Mouse (Mus musculus) midbrain, postnatal 0 days (tissue): Measurements from ENCODE around the gene Mansc4. TPM values are rescaled to one million over a fixed set of nuclear protein-coding genes. Genes with fewer than 3 reads are reported as not detected.

Experiments
- ATAC-seq: fragments of 200-750 bp; cut with Nextera tagmentation; 2 replicates; pipeline ENCODE4 v1.8.0; 2017; ENCODE audit warnings: moderate number of reproducible peaks, mild to moderate bottlenecking, moderate TSS enrichment, moderate library complexity; ENCODE audit not compliant: low FRiP score
- DNase-seq: peaks from one replicate; pipeline ENCODE4 v3.0.0-alpha.2; 2015; ENCODE audit warnings: low spot score
- H3K27ac ChIP-seq: fragments of 300-500 bp; sonication (generic); 2 replicates; pipeline ENCODE4 v1.5.1; 2014; ENCODE audit warnings: low read depth, mild to moderate bottlenecking, low read length, mixed read lengths
- H3K27me3 ChIP-seq: fragments of 300-500 bp; sonication (generic); 2 replicates; pipeline ENCODE4 v1.6.1; 2014; ENCODE audit warnings: low read length, control low read depth, mixed read lengths; ENCODE audit not compliant: insufficient read depth
- H3K36me3 ChIP-seq: fragments of 300-500 bp; sonication (generic); 2 replicates; pipeline ENCODE4 v1.6.1; 2014; ENCODE audit warnings: low read length, control low read depth, mixed read lengths; ENCODE audit not compliant: insufficient read depth
- H3K4me1 ChIP-seq: fragments of 300-500 bp; sonication (generic); 2 replicates; pipeline ENCODE4 v1.6.1; 2014; ENCODE audit warnings: mild to moderate bottlenecking, control low read depth, antibody characterized with exemption, low read length, mixed read lengths; ENCODE audit not compliant: insufficient read depth
- H3K4me2 ChIP-seq: fragments of 300-500 bp; sonication (generic); 2 replicates; pipeline ENCODE4 v1.6.1; 2014; ENCODE audit warnings: low read depth, mild to moderate bottlenecking, low read length, mixed read lengths; ENCODE audit not compliant: poor library complexity, severe bottlenecking
- H3K4me3 ChIP-seq: fragments of 300-500 bp; sonication (generic); 2 replicates; pipeline ENCODE4 v1.5.1; 2014; ENCODE audit warnings: low read depth, mild to moderate bottlenecking, low read length, moderate library complexity
- H3K9ac ChIP-seq: fragments of 300-500 bp; sonication (generic); replicated peaks from 2 replicates; pipeline ENCODE4 v1.6.1; 2014; ENCODE audit warnings: mild to moderate bottlenecking, low read length, moderate library complexity, mixed read lengths; ENCODE audit not compliant: poor library complexity, severe bottlenecking
- H3K9me3 ChIP-seq: fragments of 300-500 bp; sonication (generic); 2 replicates; pipeline ENCODE4 v1.6.1; 2016; ENCODE audit warnings: low read length, control low read depth
- CTCF ChIP-seq: IDR thresholded peaks from 2 replicates; pipeline ENCODE4 v1.5.1; 2016; ENCODE audit warnings: antibody characterized with exemption, mild to moderate bottlenecking
- WGBS: fragments of 180-500 bp; shearing (Covaris S2); extraction: QIAGEN DNeasy Blood & Tissue Kit; methylation state at CpG from one replicate; pipeline ENCODE4 v1.1.7; 2014; 5-methylcytosine and 5-hydroxymethylcytosine counted together
- polyA plus RNA-seq: library from polyadenylated mRNA; unstranded; fragments of >200 nt; fragmentation: Nextera tagmentation; extraction: Ambion mirVana; gene quantifications from 2 replicates; pipeline ENCODE4 v1.2.1, GENCODE M21; 2015
- total RNA-seq: library from RNA; depleted of rRNA; stranded (reverse); fragments of >200 nt; gene quantifications from 2 replicates; pipeline ENCODE4 v1.2.3, GENCODE M21; 2014

Gene Mansc4
- total and polyA plus RNA-seq, 2 experiments from 2014 or later = 1.4 to 1.9 TPM

GRCm38 (mm10) chr6:147064944-147065261 lies 21.9 kb downstream of the Mansc4 start:
- TF ChIP-seq CTCF = no peak
- Histone ChIP-seq H3K9me3 (no peaks in the 10 kb centered on the region), H3K4me3 (no peak overlapping the region), H3K27me3 (no peaks in the 10 kb centered on the region), H3K4me1 (no peaks in the 10 kb centered on the region), H3K36me3 (peaks cover 52% of the 10 kb centered on the region), H3K4me2 (no peak overlapping the region), H3K27ac (no peak overlapping the region), H3K9ac (no peak overlapping the region)
- no peak for ATAC-seq
- DNase-seq = no peak
- WGBS = 94% methylated on average over 6 of the region's 6 CpGs

- H3K4me3 ChIP-seq = no peak overlapping the region
- H3K9ac ChIP-seq = no peak overlapping the region
- DNase-seq (no peak), ATAC-seq (no peak)
- H3K36me3 ChIP-seq = peaks cover 52% of the 10 kb centered on the region
- H3K4me2 ChIP-seq = no peak overlapping the region
- TF ChIP-seq CTCF = no peak
- H3K9me3 ChIP-seq = no peaks in the 10 kb centered on the region
- no peak overlapping the region for H3K27ac ChIP-seq
- H3K4me1 ChIP-seq = no peaks in the 10 kb centered on the region
- no peaks in the 10 kb centered on the region for H3K27me3 ChIP-seq
- WGBS = 97% methylated on average over 10 of the region's 10 CpGs
Observed at GRCm38 (mm10) chr6:147064226-147064943, 22.4 kb downstream of the Mansc4 start.

- Histone ChIP-seq H3K4me2 (no peak overlapping the region), H3K4me1 (no peaks in the 10 kb centered on the region), H3K36me3 (peaks cover 57% of the 10 kb centered on the region), H3K9ac (no peak overlapping the region), H3K4me3 (no peak overlapping the region), H3K9me3 (no peaks in the 10 kb centered on the region), H3K27ac (no peak overlapping the region), H3K27me3 (no peaks in the 10 kb centered on the region)
- no peak for TF ChIP-seq CTCF
- DNase-seq = no peak
- WGBS = 94% methylated on average over 7 of the region's 7 CpGs
- no peak for ATAC-seq
Observed at GRCm38 (mm10) chr6:147062694-147063093, 24.1 kb downstream of the Mansc4 start.

- ATAC-seq (no peak), DNase-seq (no peak)
- no peaks in the 10 kb centered on the region for H3K27me3 ChIP-seq
- peaks cover 54% of the 10 kb centered on the region for H3K36me3 ChIP-seq
- H3K4me1 ChIP-seq = no peaks in the 10 kb centered on the region
- WGBS = 74% methylated on average over 7 of the region's 7 CpGs
- no peaks in the 10 kb centered on the region for H3K9me3 ChIP-seq
- H3K9ac ChIP-seq = no peak overlapping the region
- no peak overlapping the region for H3K27ac ChIP-seq
- TF ChIP-seq CTCF = no peak
- no peak overlapping the region for H3K4me2 ChIP-seq
- H3K4me3 ChIP-seq = no peak overlapping the region
Observed at GRCm38 (mm10) chr6:147062034-147062433, 24.8 kb downstream of the Mansc4 start.

GRCm38 (mm10) chr6:147061630-147062029 lies 25.2 kb downstream of the Mansc4 start:
- Histone ChIP-seq H3K9ac (no peak overlapping the region), H3K27ac (no peak overlapping the region), H3K9me3 (no peaks in the 10 kb centered on the region), H3K4me3 (no peak overlapping the region), H3K4me2 (no peak overlapping the region), H3K36me3 (peaks cover 51% of the 10 kb centered on the region), H3K27me3 (no peaks in the 10 kb centered on the region), H3K4me1 (no peaks in the 10 kb centered on the region)
- WGBS = 86% methylated on average over 9 of the region's 9 CpGs
- TF ChIP-seq CTCF = no peak
- DNase-seq = no peak
- ATAC-seq = no peak

- H3K9ac ChIP-seq = no peak overlapping the region
- no peaks in the 10 kb centered on the region for H3K9me3 ChIP-seq
- peaks cover 60% of the 10 kb centered on the region for H3K36me3 ChIP-seq
- ATAC-seq (no peak), DNase-seq (no peak)
- 71% methylated on average over 7 of the region's 7 CpGs for WGBS
- H3K4me2 ChIP-seq = no peak overlapping the region
- H3K4me3 ChIP-seq = no peak overlapping the region
- H3K27me3 ChIP-seq = no peaks in the 10 kb centered on the region
- H3K27ac ChIP-seq = no peak overlapping the region
- no peak for TF ChIP-seq CTCF
- no peaks in the 10 kb centered on the region for H3K4me1 ChIP-seq
Observed at GRCm38 (mm10) chr6:147059326-147059725, 27.5 kb downstream of the Mansc4 start.
